Mouse (Mus musculus) heart, adult 2 months (tissue): Measurements from ENCODE around the gene Senp6. TPM values are rescaled to one million over a fixed set of nuclear protein-coding genes. Genes with fewer than 3 reads are reported as not detected.

ENCODE experiments used
- DNase-seq, 2 experiments: peaks; one replicate each; pipeline ENCODE4 v3.0.0; 2021
- H3K27ac ChIP-seq: fragments of 200-600 bp; 2 replicates; pipeline ENCODE4 v1.8.1; 2022
- H3K27me3 ChIP-seq: fragments of 200-500 bp; 2 replicates; pipeline ENCODE4 v1.6.1; 2012; ENCODE audit warnings: mild to moderate bottlenecking, low read length, inconsistent platforms, mixed read lengths; ENCODE audit not compliant: control insufficient read depth, insufficient read depth
- H3K36me3 ChIP-seq: fragments of 200-500 bp; 2 replicates; pipeline ENCODE4 v1.6.1; 2012; ENCODE audit warnings: low read length, inconsistent platforms; ENCODE audit not compliant: control insufficient read depth, insufficient read depth
- H3K4me1 ChIP-seq: fragments of 200-500 bp; 2 replicates; pipeline ENCODE4 v1.6.1; 2011; ENCODE audit warnings: low read length; ENCODE audit not compliant: control insufficient read depth, insufficient read depth
- H3K4me3 ChIP-seq: fragments of 200-600 bp; 2 replicates; pipeline ENCODE4 v1.8.1; 2022
- H3K79me2 ChIP-seq: fragments of 200-500 bp; replicated peaks from 2 replicates; pipeline ENCODE4 v1.6.1; 2012; ENCODE audit warnings: mild to moderate bottlenecking, inconsistent platforms, low read length, moderate library complexity, mixed read lengths; ENCODE audit not compliant: control insufficient read depth, insufficient read depth
- H3K9ac ChIP-seq: fragments of 200-500 bp; 2 replicates; pipeline ENCODE4 v1.6.1; 2012; ENCODE audit warnings: low read depth, mild to moderate bottlenecking, control low read depth, inconsistent platforms, low read length, mixed read lengths
- CTCF ChIP-seq: fragments of 200-600 bp; IDR thresholded peaks from 2 replicates; pipeline ENCODE4 v1.8.1; 2022; ENCODE audit warnings: antibody characterized with exemption, mild to moderate bottlenecking, moderate library complexity
- EP300 ChIP-seq: fragments of 200-500 bp; IDR thresholded peaks from 2 replicates; pipeline ENCODE4 v1.6.1; 2011; ENCODE audit warnings: low read depth, low read length, control low read depth; ENCODE audit not compliant: insufficient read depth
- POLR2A ChIP-seq: fragments of 200-500 bp; IDR thresholded peaks from 2 replicates; pipeline ENCODE4 v1.6.1; 2011; ENCODE audit warnings: mild to moderate bottlenecking, low read depth, low read length, control low read depth; ENCODE audit not compliant: insufficient read depth
- WGBS: fragments of 180-500 bp; shearing (Covaris S2); methylation state at CpG from one replicate; pipeline ENCODE4 v1.1.7; 2018; 5-methylcytosine and 5-hydroxymethylcytosine counted together
- intact Hi-C: fragments of 180-260 bp; cut with DNase I; formaldehyde crosslinking; loops from one replicate; pipeline ENCODE4 v1.15.1; 2025
- polyA plus RNA-seq: library from polyadenylated mRNA; depleted of rRNA; stranded (reverse); fragments of >200 nt; gene quantifications from 2 replicates; pipeline ENCODE4 v1.2.3, GENCODE M21; 2012; rRNA removed
- total RNA-seq, 2 experiments: library from RNA; stranded (reverse); gene quantifications; 2 replicates each; pipeline ENCODE4 v1.2.3; 2021

The Senp6 gene
- total and polyA plus RNA-seq, 3 experiments, result 9.6 to 72.7 (median 62.5) TPM

- WGBS, result 57% methylated on average over 5 of the region's 5 CpGs
- Histone ChIP-seq H3K27ac (no peak overlapping the region), H3K4me1 (peaks cover 6% of the 10 kb centered on the region), H3K27me3 (no peaks in the 10 kb centered on the region), H3K36me3 (no peaks in the 10 kb centered on the region), H3K79me2 (peaks cover 5% of the 10 kb centered on the region), H3K9ac (no peak overlapping the region), H3K4me3 (no peak overlapping the region)
- intact Hi-C loops, result no loop called here
- TF ChIP-seq POLR2A (no peak), EP300 (no peak), CTCF (no peak)
- DNase-seq, result no peak
These were observed 121.7 kb downstream of the Senp6 start for GRCm38 (mm10) chr9:80188324-80188893.

GRCm38 (mm10) chr9:80191240-80191639 lies 124.5 kb downstream of the Senp6 start:
- H3K27ac ChIP-seq, result no peak overlapping the region
- WGBS, result 90% methylated on average over 6 of the region's 6 CpGs
- no peaks in the 10 kb centered on the region for H3K36me3 ChIP-seq
- peaks cover 5% of the 10 kb centered on the region for H3K79me2 ChIP-seq
- H3K4me1 ChIP-seq, result peaks cover 6% of the 10 kb centered on the region
- no peaks in the 10 kb centered on the region for H3K27me3 ChIP-seq
- no peak overlapping the region for H3K9ac ChIP-seq
- no peak overlapping the region for H3K4me3 ChIP-seq
- no peak for DNase-seq
- TF ChIP-seq CTCF (no peak), EP300 (no peak), POLR2A (no peak)
- intact Hi-C loops, result no loop called here

- 67% methylated on average over 10 of the region's 10 CpGs for WGBS
- Histone ChIP-seq H3K27ac (no peak overlapping the region), H3K4me3 (no peak overlapping the region), H3K79me2 (peaks cover 2% of the 10 kb centered on the region; the same call in 1 of the 2 replicates), H3K9ac (no peak overlapping the region), H3K27me3 (no peaks in the 10 kb centered on the region), H3K4me1 (peaks cover 6% of the 10 kb centered on the region), H3K36me3 (no peaks in the 10 kb centered on the region)
- no peak for DNase-seq
- TF ChIP-seq EP300 (no peak), CTCF (no peak), POLR2A (no peak)
- intact Hi-C loops, result no loop called here
These were observed 125.6 kb downstream of the Senp6 start for GRCm38 (mm10) chr9:80192324-80192723.

- TF ChIP-seq EP300, result no peak
- no peak for TF ChIP-seq CTCF
- no peak for TF ChIP-seq POLR2A
- H3K27ac ChIP-seq, result no peak overlapping the region
- H3K27me3 ChIP-seq, result no peaks in the 10 kb centered on the region
- no peaks in the 10 kb centered on the region; the same call in 1 of the 2 replicates for H3K79me2 ChIP-seq
- no peaks in the 10 kb centered on the region for H3K36me3 ChIP-seq
- intact Hi-C loops, result no loop called here
- WGBS, result 69% methylated on average over 6 of the region's 6 CpGs
- no peak overlapping the region for H3K4me3 ChIP-seq
- no peak for DNase-seq
- H3K9ac ChIP-seq, result no peak overlapping the region
- H3K4me1 ChIP-seq, result peaks cover 6% of the 10 kb centered on the region
These were observed 127.7 kb downstream of the Senp6 start for GRCm38 (mm10) chr9:80194446-80194845.

Other genes with a start within 250 kb of the Senp6 start
- 100 to 1,000 TPM in 1 of 2 experiments, 10 to 100 TPM in 1; 91.1 to 126 TPM for gene Filip1, start 54.1 kb upstream of the Senp6 start, total RNA-seq
- gene Filip1, start 54.1 kb upstream of the Senp6 start, polyA plus RNA-seq, result 18.8 and 31.3 TPM in 2 replicates
- gene Myo6, start 98.1 kb downstream of the Senp6 start, total RNA-seq, result 10 to 100 TPM; 10.5 to 11.4 TPM
- gene Myo6, start 98.1 kb downstream of the Senp6 start, polyA plus RNA-seq, result 6.4 and 6.9 TPM in 2 replicates